Mouse (Mus musculus): Measurements from ENCODE around the gene Hpse2. TPM values are rescaled to one million over a fixed set of nuclear protein-coding genes. Genes with fewer than 3 reads are reported as not detected.

Hpse2 gene
- polyA plus RNA-seq (2014; fragmentation: Nextera tagmentation; extraction: Ambion mirVana), result 9.5 and 11.4 TPM in 2 replicates

- ATAC-seq (ENCODE audit: insufficient read depth) (peak; percentile 65; the same call in 1 of the 2 replicates), DNase-seq (peak; percentile 84)
- peaks cover 47% of the 10 kb centered on the region for H3K27me3 ChIP-seq (ENCODE audit: insufficient read depth, low read length)
- no peak for TF ChIP-seq CTCF (IDR thresholded peaks at IDR 0.05; ENCODE audit: low read depth)
- peak within 1 kb of the TSS; percentile 67 for H3K4me2 ChIP-seq
- WGBS, result 5% methylated on average over 18 of the region's 18 CpGs
- H3K4me3 ChIP-seq (ENCODE audit: low read depth, low read length), result peak within 1 kb of the TSS; percentile 48
- H3K4me1 ChIP-seq (ENCODE audit: insufficient read depth), result 0 out of 2 replicates have a peak, but pooled peaks cover 3% of the 10 kb centered on the region
- H3K36me3 ChIP-seq (ENCODE audit: insufficient read depth), result no peaks in the 10 kb centered on the region
- peak within 1 kb of the TSS; percentile 64 for H3K9ac ChIP-seq
- no peaks in the 10 kb centered on the region for H3K9me3 ChIP-seq (ENCODE audit: low read depth, low read length)
- peak within 1 kb of the TSS; percentile 60; the same call in 1 of the 2 replicates for H3K27ac ChIP-seq (ENCODE audit: low read depth)
Measured at GRCm38 (mm10) chr19:43388017-43388904, at the start of gene Hpse2. Gene Hpse2 (minus strand): TSS chr19:43388355.

GRCm38 (mm10) chr19:43427446-43428224, 39.5 kb upstream of the Hpse2 start:
- Histone ChIP-seq H3K27me3 (ENCODE audit: insufficient read depth, low read length) (no peaks in the 10 kb centered on the region), H3K9me3 (ENCODE audit: low read depth, low read length) (no peaks in the 10 kb centered on the region), H3K27ac (ENCODE audit: low read depth) (no peak overlapping the region), H3K9ac (no peak overlapping the region), H3K36me3 (ENCODE audit: insufficient read depth) (no peaks in the 10 kb centered on the region), H3K4me1 (ENCODE audit: insufficient read depth) (no peaks in the 10 kb centered on the region), H3K4me3 (ENCODE audit: low read depth, low read length) (no peak overlapping the region), H3K4me2 (no peak overlapping the region)
- TF ChIP-seq CTCF (IDR thresholded peaks at IDR 0.05; ENCODE audit: low read depth), result no peak
- no peak for DNase-seq
- no peak for ATAC-seq (ENCODE audit: insufficient read depth)
- 83% methylated on average over 24 of the region's 24 CpGs for WGBS

- no peaks in the 10 kb centered on the region for H3K4me1 ChIP-seq (ENCODE audit: insufficient read depth)
- no peak overlapping the region for H3K9ac ChIP-seq
- ATAC-seq (ENCODE audit: insufficient read depth) (no peak), DNase-seq (no peak)
- TF ChIP-seq CTCF (IDR thresholded peaks at IDR 0.05; ENCODE audit: low read depth), result peak; percentile 27
- no peaks in the 10 kb centered on the region for H3K27me3 ChIP-seq (ENCODE audit: insufficient read depth, low read length)
- H3K9me3 ChIP-seq (ENCODE audit: low read depth, low read length), result no peaks in the 10 kb centered on the region
- H3K27ac ChIP-seq (ENCODE audit: low read depth), result no peak overlapping the region
- no peak overlapping the region for H3K4me3 ChIP-seq (ENCODE audit: low read depth, low read length)
- H3K4me2 ChIP-seq, result no peak overlapping the region
- WGBS, result 66% methylated on average over 2 of the region's 2 CpGs
- no peaks in the 10 kb centered on the region for H3K36me3 ChIP-seq (ENCODE audit: insufficient read depth)
Measured at GRCm38 (mm10) chr19:43424082-43424481, 35.9 kb upstream of the Hpse2 start.

GRCm38 (mm10) chr19:43420506-43420905, 32.4 kb upstream of the Hpse2 start:
- Histone ChIP-seq H3K9me3 (ENCODE audit: low read depth, low read length) (no peaks in the 10 kb centered on the region), H3K27me3 (ENCODE audit: insufficient read depth, low read length) (no peaks in the 10 kb centered on the region), H3K9ac (no peak overlapping the region), H3K4me2 (no peak overlapping the region), H3K27ac (ENCODE audit: low read depth) (no peak overlapping the region), H3K4me1 (ENCODE audit: insufficient read depth) (no peaks in the 10 kb centered on the region), H3K4me3 (ENCODE audit: low read depth, low read length) (no peak overlapping the region), H3K36me3 (ENCODE audit: insufficient read depth) (no peaks in the 10 kb centered on the region)
- TF ChIP-seq CTCF (IDR thresholded peaks at IDR 0.05; ENCODE audit: low read depth), result no peak
- 78% methylated on average over 3 of the region's 3 CpGs for WGBS
- no peak for DNase-seq
- no peak for ATAC-seq (ENCODE audit: insufficient read depth)

- WGBS, result 34% methylated on average over 2 of the region's 2 CpGs
- Histone ChIP-seq H3K36me3 (ENCODE audit: insufficient read depth) (no peaks in the 10 kb centered on the region), H3K27ac (ENCODE audit: low read depth) (no peak overlapping the region), H3K4me2 (no peak overlapping the region), H3K9ac (no peak overlapping the region), H3K9me3 (ENCODE audit: low read depth, low read length) (no peaks in the 10 kb centered on the region), H3K4me3 (ENCODE audit: low read depth, low read length) (no peak overlapping the region), H3K4me1 (ENCODE audit: insufficient read depth) (no peaks in the 10 kb centered on the region), H3K27me3 (ENCODE audit: insufficient read depth, low read length) (no peaks in the 10 kb centered on the region)
- peak; percentile 67 for DNase-seq
- TF ChIP-seq CTCF (IDR thresholded peaks at IDR 0.05; ENCODE audit: low read depth), result no peak
- no peak for ATAC-seq (ENCODE audit: insufficient read depth)
Measured at GRCm38 (mm10) chr19:43415565-43415964, 27.4 kb upstream of the Hpse2 start.

- H3K27me3 ChIP-seq (ENCODE audit: insufficient read depth, low read length), result no peaks in the 10 kb centered on the region
- peak; percentile 21; the same call in 1 of the 2 replicates for TF ChIP-seq CTCF (IDR thresholded peaks at IDR 0.05; ENCODE audit: low read depth)
- H3K4me3 ChIP-seq (ENCODE audit: low read depth, low read length), result no peak overlapping the region
- ATAC-seq (ENCODE audit: insufficient read depth), result no peak
- no peak overlapping the region for H3K4me2 ChIP-seq
- H3K9ac ChIP-seq, result no peak overlapping the region
- no peaks in the 10 kb centered on the region for H3K36me3 ChIP-seq (ENCODE audit: insufficient read depth)
- H3K9me3 ChIP-seq (ENCODE audit: low read depth, low read length), result no peaks in the 10 kb centered on the region
- no peak overlapping the region for H3K27ac ChIP-seq (ENCODE audit: low read depth)
- peak; percentile 40 for DNase-seq
- no peaks in the 10 kb centered on the region for H3K4me1 ChIP-seq (ENCODE audit: insufficient read depth)
- WGBS, result 6% methylated on average over 1 of the region's 1 CpGs
Measured at GRCm38 (mm10) chr19:43407181-43407580, 19.0 kb upstream of the Hpse2 start.

GRCm38 (mm10) chr19:43396327-43396726, 8.2 kb upstream of the Hpse2 start:
- H3K27me3 ChIP-seq (ENCODE audit: insufficient read depth, low read length), result no peaks in the 10 kb centered on the region
- no peaks in the 10 kb centered on the region for H3K4me1 ChIP-seq (ENCODE audit: insufficient read depth)
- H3K4me3 ChIP-seq (ENCODE audit: low read depth, low read length), result no peak overlapping the region
- WGBS, result 5% methylated on average over 4 of the region's 4 CpGs
- DNase-seq, result peak; percentile 89
- no peak overlapping the region for H3K9ac ChIP-seq
- no peaks in the 10 kb centered on the region for H3K36me3 ChIP-seq (ENCODE audit: insufficient read depth)
- peak; percentile 56; the same call in 1 of the 2 replicates for ATAC-seq (ENCODE audit: insufficient read depth)
- no peaks in the 10 kb centered on the region for H3K9me3 ChIP-seq (ENCODE audit: low read depth, low read length)
- peak; percentile 82 for TF ChIP-seq CTCF (IDR thresholded peaks at IDR 0.05; ENCODE audit: low read depth)
- H3K27ac ChIP-seq (ENCODE audit: low read depth), result no peak overlapping the region
- no peak overlapping the region for H3K4me2 ChIP-seq
